Mouse (Mus musculus) spleen, adult 2 months (tissue): ENCODE results near the gene Epas1.

Experiments
- CTCF ChIP-seq: fragments of 200-500 bp; IDR thresholded peaks from 2 replicates; pipeline ENCODE4 v1.5.1; 2011; ENCODE audit warnings: mild to moderate bottlenecking, inconsistent platforms; ENCODE audit not compliant: insufficient read depth, insufficient read length, insufficient replicate concordance; ENCODE audit errors: extremely low read depth
- POLR2A ChIP-seq: fragments of 200-500 bp; IDR thresholded peaks from 2 replicates; pipeline ENCODE4 v1.6.1; 2011; ENCODE audit warnings: low read depth, low read length, inconsistent platforms

- TF ChIP-seq CTCF, result no peak
- no peak for TF ChIP-seq POLR2A
Observed at GRCm38 (mm10) chr17:86797031-86797430, 43.5 kb downstream of the Epas1 start.
